Mouse (Mus musculus) cerebellum, adult 18-20 months (tissue): ENCODE results near the gene Maats1.
A peak's percentile ranks its signal among the peaks of the same experiment; 100 is the strongest.
"Not testable (repeated sequence)": the region's sequence is repeated elsewhere in the genome, so short reads cannot be mapped to it uniquely, and the experiment has no call there.

Experiments
- DNase-seq, 2 experiments: peaks; one replicate each; pipeline ENCODE4 v3.0.0; 2021

Gene Maats1

GRCm38 (mm10) chr16:38346529-38347325, 4.8 kb upstream of the Maats1 start, which contains the start of the genes Cox17 and Gm21987:
Cox17 (plus strand) TSS chr16:38346991.
Gm21987 (plus strand) TSS chr16:38347040.
- DNase-seq: peak; percentile 93 to 95

- DNase-seq: no peak
These were observed 3.2 kb upstream of the Maats1 start for GRCm38 (mm10) chr16:38344941-38345725.

DNA sequence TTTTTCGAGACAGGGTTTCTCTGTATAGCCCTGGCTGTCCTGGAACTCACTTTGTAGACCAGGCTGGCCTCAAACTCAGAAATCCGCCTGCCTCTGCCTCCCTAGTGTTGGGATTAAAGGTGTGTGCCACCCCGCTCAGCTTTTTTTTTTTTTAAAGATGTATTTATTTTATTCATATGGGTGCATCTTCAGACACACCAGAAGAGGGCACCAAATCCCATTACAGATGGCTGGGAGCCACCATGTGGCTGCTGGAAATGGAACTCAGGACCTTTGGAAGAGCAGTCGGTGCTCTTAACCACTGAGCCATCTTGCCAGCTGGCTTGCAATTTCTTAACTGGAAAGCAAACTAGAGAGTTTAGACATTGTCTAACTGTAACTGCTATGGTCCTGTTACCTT, 3.9 kb downstream of the Maats1 start:
- not testable (repeated sequence) for DNase-seq

- no peak for DNase-seq
These were observed 7.5 kb downstream of the Maats1 start for GRCm38 (mm10) chr16:38334431-38334830.

DNA sequence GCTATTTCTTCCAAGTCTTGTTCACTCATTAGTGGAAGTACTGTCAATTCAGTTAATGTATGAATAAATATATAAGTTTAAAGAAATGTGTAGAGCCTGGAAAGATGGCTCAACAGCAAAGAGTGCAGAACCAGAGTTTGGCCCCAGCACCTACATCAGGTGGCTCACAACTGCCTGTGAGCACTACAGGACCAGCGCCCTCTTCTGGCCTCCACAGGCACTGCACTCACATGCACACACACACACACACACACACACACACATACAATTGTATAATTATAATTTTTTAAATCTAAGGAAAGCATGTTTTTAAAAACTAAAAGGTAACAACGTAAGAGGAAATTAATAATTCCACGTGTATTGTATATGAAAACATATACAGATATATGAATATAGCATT, 12.6 kb downstream of the Maats1 start:
- DNase-seq: no peak

- DNase-seq: no peak
These were observed 15.1 kb downstream of the Maats1 start for GRCm38 (mm10) chr16:38326778-38327397.

GRCm38 (mm10) chr16:38324311-38324710, 17.6 kb downstream of the Maats1 start:
- no peak for DNase-seq

- DNase-seq: peak; percentile 61 to 68
These were observed 20.4 kb downstream of the Maats1 start for GRCm38 (mm10) chr16:38321452-38321935.

DNA sequence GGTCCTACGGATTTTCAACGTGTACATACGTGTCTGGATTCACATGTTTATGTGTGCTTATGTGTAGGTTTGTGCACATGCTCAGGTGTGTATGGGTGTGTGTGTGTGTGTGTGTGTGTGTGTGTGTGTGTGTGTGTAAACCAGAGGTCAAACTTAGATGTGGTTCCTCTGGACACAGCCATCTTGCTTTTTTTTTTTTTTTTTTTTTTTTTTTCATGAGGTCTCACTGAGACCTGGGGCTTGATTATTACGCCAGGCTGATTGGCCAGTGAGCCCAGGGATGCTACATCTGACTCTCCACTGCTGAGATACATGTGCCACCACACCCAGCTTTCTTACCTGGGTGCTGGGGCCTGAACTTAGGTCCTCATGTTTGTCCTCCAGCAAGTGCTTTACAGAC, 22.9 kb downstream of the Maats1 start:
- no peak for DNase-seq

GRCm38 (mm10) chr16:38318492-38318891, 23.5 kb downstream of the Maats1 start:
- DNase-seq: no peak

- no peak for DNase-seq
These were observed 33.7 kb downstream of the Maats1 start for GRCm38 (mm10) chr16:38308195-38308594.

GRCm38 (mm10) chr16:38307651-38308050, 34.3 kb downstream of the Maats1 start:
- no peak for DNase-seq

DNA sequence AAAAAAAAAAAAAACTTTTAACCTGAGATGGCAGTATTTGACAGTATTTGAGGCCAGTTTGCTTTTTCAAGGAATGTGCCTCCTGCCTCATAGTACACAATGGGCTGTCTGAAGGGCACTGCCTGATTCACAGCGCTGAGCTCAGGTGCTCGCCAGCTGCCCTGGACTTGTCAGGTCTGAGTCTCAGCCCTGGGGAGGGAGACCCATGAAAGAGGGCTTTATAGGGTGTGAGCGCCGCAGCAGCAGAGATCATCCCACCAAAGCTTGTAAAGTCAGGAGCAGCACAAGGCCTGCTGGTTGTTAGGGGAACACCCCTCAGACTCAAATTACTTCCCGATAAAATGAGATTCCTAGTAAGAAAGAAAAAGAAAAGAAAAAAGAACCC, 34.7 kb downstream of the Maats1 start:
- DNase-seq: no peak

DNA sequence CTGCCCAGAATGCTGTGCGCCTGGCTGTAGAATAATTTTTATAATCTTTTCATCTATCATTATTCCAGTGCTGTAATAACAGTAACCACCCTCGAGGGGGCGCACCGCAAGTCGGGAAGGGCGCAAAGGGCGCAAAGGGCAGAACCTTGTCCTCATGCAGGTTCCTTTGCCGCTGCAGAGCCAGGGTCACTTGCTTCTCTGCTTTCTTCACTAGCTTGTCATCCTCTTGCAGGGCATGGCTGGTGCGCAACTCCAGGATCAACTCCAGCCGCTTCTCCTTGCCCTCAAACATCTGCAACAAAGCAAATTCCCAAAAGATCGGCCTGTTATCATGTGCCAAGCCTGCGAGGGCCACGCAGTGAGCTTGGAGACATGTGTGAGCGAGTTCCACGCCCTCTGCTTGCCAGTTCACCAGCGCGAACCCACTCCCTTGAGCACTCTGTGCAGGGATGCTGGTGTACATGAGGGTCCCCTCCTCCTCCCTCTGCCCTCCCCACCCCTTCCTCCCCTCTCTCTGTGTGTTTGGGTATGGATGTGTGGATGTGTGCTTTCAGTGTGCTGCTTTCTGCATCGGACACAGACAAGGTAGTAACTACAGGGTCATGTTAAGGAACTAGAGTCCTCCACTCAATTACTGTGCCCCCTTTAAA, 35.2 kb downstream of the Maats1 start:
- DNase-seq: peak in 1 of 2 experiments; percentile 15

DNA sequence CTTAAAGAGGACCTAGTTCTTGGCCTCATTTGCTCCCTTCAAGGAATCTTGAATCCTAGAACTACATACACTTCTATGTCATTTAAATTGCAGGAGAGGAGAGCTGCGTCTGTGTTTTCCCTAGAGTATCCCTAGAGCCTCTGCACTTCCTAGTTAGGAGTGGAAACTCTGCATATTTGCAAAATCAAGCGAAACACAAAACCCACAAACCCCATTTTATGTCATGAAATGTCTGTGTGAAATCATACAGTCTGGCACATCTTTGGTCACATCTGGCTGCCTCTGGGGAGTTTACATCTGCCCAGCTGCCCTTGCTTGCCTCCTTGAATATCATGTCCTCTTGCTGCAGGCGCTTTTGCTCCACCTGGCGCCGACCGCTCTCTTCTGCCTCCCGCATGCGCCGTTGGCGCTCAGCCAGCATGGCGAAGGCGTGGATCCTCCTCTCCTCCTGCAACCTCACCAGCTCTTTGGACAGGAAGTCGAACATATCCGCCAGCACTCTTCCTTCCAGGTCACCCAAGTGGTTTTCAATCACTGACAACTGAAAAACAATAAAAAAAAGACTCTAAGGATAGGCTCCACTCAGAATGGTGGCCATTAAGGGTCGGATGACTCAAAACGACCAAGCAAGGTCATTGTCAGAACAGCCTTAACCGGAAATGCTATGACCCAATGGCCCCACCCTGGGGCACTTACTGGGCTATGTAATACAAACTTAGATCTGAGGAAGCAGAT, 37.3 kb downstream of the Maats1 start:
- DNase-seq: peak in 1 of 2 experiments; percentile 14

GRCm38 (mm10) chr16:38302367-38302766, 39.6 kb downstream of the Maats1 start:
- no peak for DNase-seq

GRCm38 (mm10) chr16:38298410-38298809, 43.5 kb downstream of the Maats1 start:
- no peak for DNase-seq

GRCm38 (mm10) chr16:38295349-38295930, 46.5 kb downstream of the Maats1 start:
- DNase-seq: no peak

- DNase-seq: no peak
These were observed 47.1 kb downstream of the Maats1 start, which contains the start of gene Nr1i2 for GRCm38 (mm10) chr16:38294685-38295348. Nr1i2 (minus strand) TSS chr16:38294824.

DNA sequence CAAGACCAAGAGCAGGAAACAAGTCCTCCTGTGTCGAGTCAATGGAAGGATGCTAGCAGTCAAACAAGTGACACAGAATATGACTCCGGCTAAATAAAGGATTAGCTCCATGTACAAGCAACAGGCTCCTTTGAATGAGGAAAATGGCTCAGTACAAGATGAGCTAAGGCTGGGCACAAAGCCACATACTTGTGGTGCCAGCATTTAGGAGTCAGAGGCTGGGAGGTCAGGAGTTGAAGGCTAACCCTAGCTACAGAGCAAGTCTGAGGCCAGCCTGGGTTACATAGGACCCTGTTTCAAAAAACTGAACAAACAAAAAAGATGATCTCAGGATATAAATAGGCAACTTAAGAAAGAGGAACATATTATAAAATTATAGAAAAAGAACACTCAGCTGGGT, 51.8 kb downstream of the Maats1 start:
- DNase-seq: no peak

DNA sequence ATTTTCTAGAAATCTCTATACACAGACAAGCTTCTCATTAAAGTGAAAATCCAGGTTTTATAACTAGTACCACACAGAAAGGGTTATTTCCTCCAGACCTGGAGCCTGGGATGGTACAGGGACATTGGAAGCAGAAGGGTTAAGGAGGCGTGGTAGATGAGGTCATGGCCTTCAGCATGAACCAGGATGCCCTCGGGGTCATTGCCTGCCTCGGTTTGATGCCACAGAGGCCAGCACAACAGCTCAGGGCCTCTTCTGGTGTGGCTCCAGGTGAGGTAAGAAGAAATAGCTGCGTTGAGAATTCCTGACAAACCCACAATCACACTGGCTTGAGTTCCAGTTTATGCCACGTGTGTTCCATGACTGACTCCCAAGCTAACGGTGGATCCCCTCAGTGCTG, 53.1 kb downstream of the Maats1 start:
- DNase-seq: no peak
